Mouse (Mus musculus) gastrocnemius, adult 2 months (tissue): Measurements from ENCODE around the gene Zbtb18. TPM values are rescaled to one million over a fixed set of nuclear protein-coding genes. Genes with fewer than 3 reads are reported as not detected.

ENCODE experiments used
- DNase-seq: peaks from one replicate; pipeline ENCODE4 v3.0.0; 2022
- H3K27ac ChIP-seq: fragments of 200-600 bp; 2 replicates; pipeline ENCODE4 v1.8.1; 2022; ENCODE audit warnings: mild to moderate bottlenecking
- H3K4me3 ChIP-seq: fragments of 200-600 bp; 2 replicates; pipeline ENCODE4 v1.8.1; 2022; ENCODE audit warnings: mild to moderate bottlenecking, moderate library complexity
- CTCF ChIP-seq: fragments of 200-600 bp; IDR thresholded peaks from 2 replicates; pipeline ENCODE4 v1.8.1; 2022; ENCODE audit warnings: antibody characterized with exemption, mild to moderate bottlenecking, moderate library complexity
- intact Hi-C: fragments of 180-260 bp; cut with DNase I; formaldehyde crosslinking; loops from one replicate; pipeline ENCODE4 v1.15.1; 2025
- total RNA-seq, 2 experiments: library from RNA; stranded (reverse); gene quantifications; 2 replicates each; pipeline ENCODE4 v1.2.3; 2021

Zbtb18 gene
- total RNA-seq, 2 experiments from 2014 or later = 97.8 to 110 TPM

- intact Hi-C loops = no loop called here
- no peak overlapping the region for H3K27ac ChIP-seq
- DNase-seq = no peak
Measured at GRCm38 (mm10) chr1:177467150-177467549, 25.0 kb downstream of the Zbtb18 start.

DNA sequence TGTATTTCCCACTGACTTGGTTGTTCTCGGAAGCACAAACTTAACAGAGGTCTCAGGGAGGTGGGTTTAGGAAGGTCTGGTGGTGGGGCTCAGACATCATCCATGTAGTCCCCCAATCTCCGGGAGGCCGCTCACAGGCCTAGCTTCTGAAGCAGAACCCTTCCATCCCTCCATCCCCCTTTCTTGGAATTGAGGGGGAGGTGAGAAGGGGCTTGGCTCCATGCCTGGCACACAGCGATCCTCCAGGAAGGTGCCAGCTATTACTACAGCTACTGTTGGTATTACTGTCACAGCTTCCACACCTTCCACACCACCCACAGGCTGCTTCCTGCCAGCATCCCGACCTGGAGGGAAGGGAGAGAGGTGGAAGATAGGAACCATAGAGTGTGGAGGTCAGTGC is 26.3 kb downstream of the Zbtb18 start:
- intact Hi-C loops = no loop called here
- TF ChIP-seq CTCF = no peak
- no peak overlapping the region for H3K27ac ChIP-seq
- DNase-seq = no peak
- no peak overlapping the region for H3K4me3 ChIP-seq

More at GRCm38 (mm10) chr1:177467150-177467549, 25.0 kb downstream of the Zbtb18 start:
- TF ChIP-seq CTCF = no peak
- H3K4me3 ChIP-seq = no peak overlapping the region

DNA sequence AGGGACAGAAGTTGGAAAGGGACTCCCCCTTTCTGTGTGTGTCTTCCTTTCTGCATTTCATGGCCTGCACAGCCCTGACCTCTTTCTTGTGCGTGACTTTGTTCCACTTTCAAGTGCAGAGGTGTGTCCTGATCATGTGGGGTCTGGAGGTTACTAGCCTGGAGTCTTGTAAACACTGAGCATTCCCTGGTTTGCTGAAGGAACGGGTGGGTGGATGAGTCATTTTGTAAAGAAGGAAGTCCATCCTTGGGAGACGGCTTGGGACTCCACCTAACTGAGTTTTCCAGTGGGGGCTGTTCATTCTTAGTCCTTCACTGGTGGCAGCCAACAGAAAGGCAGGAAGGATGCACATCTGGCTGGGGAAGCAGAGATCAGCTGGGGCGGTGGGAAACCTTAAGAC is 27.9 kb downstream of the Zbtb18 start:
- no peak overlapping the region for H3K4me3 ChIP-seq
- DNase-seq = no peak
- TF ChIP-seq CTCF = no peak
- intact Hi-C loops = no loop called here
- no peak overlapping the region; the same call in 1 of the 2 replicates for H3K27ac ChIP-seq

GRCm38 (mm10) chr1:177470951-177471350 is 28.8 kb downstream of the Zbtb18 start:
- H3K4me3 ChIP-seq = no peak overlapping the region
- no peak overlapping the region for H3K27ac ChIP-seq
- TF ChIP-seq CTCF = no peak
- no peak for DNase-seq
- intact Hi-C loops = no loop called here

GRCm38 (mm10) chr1:177475542-177476197 is 33.5 kb downstream of the Zbtb18 start:
- no peak overlapping the region for H3K4me3 ChIP-seq
- intact Hi-C loops = no loop called here
- TF ChIP-seq CTCF = no peak
- no peak overlapping the region for H3K27ac ChIP-seq
- no peak for DNase-seq

- intact Hi-C loops = no loop called here
- Histone ChIP-seq H3K27ac (no peak overlapping the region), H3K4me3 (no peak overlapping the region)
- no peak for TF ChIP-seq CTCF
- DNase-seq = no peak
Measured at GRCm38 (mm10) chr1:177478578-177478977, 36.4 kb downstream of the Zbtb18 start.

DNA sequence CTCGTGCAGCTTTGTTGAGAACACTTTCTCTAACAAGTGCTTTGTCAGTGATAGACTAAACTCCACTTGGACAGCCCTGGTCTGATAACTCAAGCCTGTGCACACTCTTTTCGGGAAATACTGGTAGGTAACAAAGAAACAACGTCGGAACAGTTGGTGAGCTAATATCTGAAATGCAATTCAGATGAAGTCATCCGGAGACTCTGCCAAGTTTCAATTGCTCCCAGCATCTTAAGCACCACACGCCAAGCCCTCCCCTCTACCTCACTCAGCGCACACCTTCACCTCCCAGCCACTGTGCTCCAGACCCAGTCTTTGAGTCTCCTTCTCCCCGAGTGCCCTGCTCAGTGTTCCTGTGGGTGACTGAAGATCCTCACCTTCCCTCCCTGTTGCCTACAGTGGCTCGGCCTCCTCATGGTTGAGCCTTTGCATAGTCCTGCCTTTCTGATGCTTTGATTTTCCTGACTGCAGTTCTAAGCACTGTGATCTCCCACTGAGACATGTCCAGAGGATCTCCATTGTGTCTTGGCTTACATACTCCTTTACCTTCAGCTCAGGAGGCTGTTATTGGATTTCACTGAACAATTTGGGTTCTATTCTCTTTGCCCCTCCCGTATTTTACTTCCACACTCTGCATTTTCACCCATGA is 37.3 kb downstream of the Zbtb18 start:
- intact Hi-C loops = no loop called here

DNA sequence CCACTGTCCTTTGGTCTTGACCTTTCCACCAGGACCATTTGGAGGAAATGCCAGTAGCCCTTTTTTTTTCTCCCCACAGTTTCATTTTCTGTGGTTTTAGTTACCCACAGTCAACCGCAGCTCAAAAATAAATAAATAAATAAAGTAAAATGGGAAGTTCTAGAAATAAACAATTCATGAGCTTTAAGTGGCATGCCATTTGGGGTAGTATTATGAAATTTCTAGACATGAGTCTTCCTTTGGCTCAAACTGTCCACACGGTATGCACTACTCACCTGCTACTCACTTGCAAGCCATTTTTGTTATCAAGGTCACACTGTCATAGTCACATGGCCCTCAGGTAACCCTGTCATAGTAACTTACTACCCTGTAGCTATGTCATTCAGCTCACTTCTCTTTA is 41.5 kb downstream of the Zbtb18 start:
- H3K4me3 ChIP-seq = no peak overlapping the region
- no peak overlapping the region for H3K27ac ChIP-seq
- no peak for DNase-seq
- intact Hi-C loops = no loop called here
- no peak for TF ChIP-seq CTCF

More for the DNA sequence above, 37.3 kb downstream of the Zbtb18 start:
- no peak overlapping the region for H3K4me3 ChIP-seq
- no peak for TF ChIP-seq CTCF
- no peak for DNase-seq
- no peak overlapping the region for H3K27ac ChIP-seq

DNA sequence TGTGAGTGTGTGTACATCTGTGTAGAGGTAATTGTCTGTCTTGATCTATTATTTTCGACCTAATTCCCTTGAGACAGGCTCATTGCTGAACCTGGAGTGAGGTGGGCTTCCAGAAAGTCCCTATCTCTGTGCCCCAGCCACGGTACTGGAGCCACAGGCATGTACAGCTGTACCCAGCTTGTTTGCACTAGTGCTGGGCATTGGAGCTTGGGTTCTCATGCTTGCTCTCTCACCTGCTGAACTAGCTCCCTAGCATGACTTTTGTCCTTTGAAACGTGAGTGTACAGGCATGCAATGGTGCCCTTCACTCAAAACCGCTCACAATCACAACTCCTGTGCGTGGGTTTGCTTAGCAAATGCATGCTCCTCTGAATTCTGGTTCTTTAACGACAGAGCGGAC is 42.1 kb downstream of the Zbtb18 start:
- intact Hi-C loops = no loop called here
- Histone ChIP-seq H3K27ac (no peak overlapping the region), H3K4me3 (no peak overlapping the region)
- no peak for DNase-seq
- no peak for TF ChIP-seq CTCF

DNA sequence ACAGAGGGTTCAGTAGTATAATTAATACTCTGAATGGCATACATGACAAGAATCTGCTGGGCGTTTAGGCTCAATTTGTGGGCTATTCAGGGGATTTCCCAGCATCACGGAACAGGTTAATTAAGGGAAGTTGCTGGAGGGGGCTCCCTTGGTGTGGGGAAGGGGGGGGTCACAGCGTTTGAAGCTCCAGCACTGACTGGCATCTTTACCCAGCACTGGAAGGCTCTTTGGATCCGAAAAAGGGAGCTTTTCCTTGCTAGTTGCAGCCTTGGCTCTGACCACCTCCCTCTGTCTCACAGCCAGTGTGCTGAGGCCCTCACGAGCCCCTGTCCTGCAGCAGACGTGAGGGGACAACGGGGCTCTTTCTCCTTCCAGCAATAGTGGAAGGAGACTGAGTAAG is 42.5 kb downstream of the Zbtb18 start:
- Histone ChIP-seq H3K4me3 (no peak overlapping the region), H3K27ac (no peak overlapping the region)
- intact Hi-C loops = no loop called here
- no peak for TF ChIP-seq CTCF
- DNase-seq = no peak

- Histone ChIP-seq H3K27ac (no peak overlapping the region), H3K4me3 (no peak overlapping the region)
- TF ChIP-seq CTCF = no peak
- intact Hi-C loops = no loop called here
- DNase-seq = no peak
Measured at GRCm38 (mm10) chr1:177489844-177490243, 47.7 kb downstream of the Zbtb18 start.

DNA sequence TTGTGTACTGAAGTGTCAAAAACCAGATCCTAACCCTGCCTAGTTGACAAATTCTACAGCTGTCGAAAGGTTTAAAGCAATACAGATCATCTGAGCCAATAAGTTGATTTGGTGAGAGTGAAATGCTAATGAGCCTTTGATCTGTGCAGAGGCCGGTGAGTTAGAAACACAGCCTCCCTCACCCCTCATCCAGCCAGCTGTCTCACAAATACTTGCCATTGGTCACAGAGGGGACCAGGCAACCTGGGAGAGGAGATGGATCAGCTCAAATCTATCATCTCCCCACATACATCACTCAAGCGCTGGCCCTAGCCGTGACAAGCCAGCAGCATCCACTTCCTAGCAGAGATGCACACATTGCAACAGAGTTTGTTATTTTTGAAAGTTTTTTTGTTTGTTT is 48.7 kb downstream of the Zbtb18 start:
- Histone ChIP-seq H3K27ac (no peak overlapping the region), H3K4me3 (no peak overlapping the region)
- intact Hi-C loops = no loop called here
- TF ChIP-seq CTCF = no peak
- DNase-seq = no peak

- intact Hi-C loops = no loop called here
- Histone ChIP-seq H3K4me3 (no peak overlapping the region), H3K27ac (no peak overlapping the region)
- no peak for DNase-seq
- no peak for TF ChIP-seq CTCF
Measured at GRCm38 (mm10) chr1:177491280-177491679, 49.1 kb downstream of the Zbtb18 start.

GRCm38 (mm10) chr1:177494306-177494705 is 52.2 kb downstream of the Zbtb18 start:
- TF ChIP-seq CTCF = no peak
- DNase-seq = no peak
- no peak overlapping the region for H3K4me3 ChIP-seq
- H3K27ac ChIP-seq = no peak overlapping the region
- intact Hi-C loops = no loop called here
